Mouse (Mus musculus): ENCODE measurements at regions not wholly inside any gene's neighbourhood (a gene's known extent, or its start where the extent isn't known, plus 50 kb on each side); places are given as distances from the start of the nearest gene placed in this dataset.

DNA sequence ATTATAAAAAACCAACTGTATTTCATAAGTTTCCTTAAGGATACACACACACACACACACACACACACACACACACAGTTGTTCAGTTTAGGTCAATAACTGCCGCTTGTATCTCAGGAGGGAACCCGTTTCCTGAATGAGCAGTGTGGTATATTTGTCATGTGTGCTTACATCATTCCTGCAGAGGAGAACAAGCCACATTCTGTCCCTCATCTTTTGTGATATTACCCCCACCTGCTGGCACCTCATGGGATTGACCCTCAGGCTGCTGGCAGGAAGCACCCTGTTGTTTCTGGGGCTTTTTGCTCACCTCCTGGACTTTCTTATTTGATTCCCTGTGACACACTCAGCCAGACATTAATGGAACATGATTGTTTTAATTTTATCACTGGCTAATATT, 66.4 kb upstream of the Htr1a start:
- in situ Hi-C loops (cut with MboI, MseI), result loop anchor here (5.0 kb wide), 1 partner anchor 430 kb away; no protein-coding TSS in a partner anchor

DNA sequence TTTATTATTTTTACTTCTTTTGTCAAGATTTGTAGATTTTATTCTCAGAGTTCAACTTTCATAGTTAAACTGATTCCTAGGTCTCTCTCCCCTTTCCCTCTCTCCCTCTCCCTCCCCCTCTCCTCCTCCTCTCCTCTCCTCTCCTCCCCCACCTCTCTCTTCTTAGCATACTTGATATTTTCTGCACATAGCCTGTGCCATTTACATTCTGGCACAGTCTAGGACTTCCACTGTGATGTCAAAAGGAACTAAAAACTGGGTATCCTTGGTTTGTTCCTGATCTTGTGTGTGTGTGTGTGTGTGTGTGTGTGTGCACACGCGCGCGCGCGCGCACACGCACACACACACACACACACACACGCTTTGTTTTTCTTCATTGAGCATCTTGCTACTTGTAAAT, 64.9 kb upstream of the Htr1a start:
- in situ Hi-C loops (cut with MboI, MseI), result loop anchor here (5.0 kb wide), 1 partner anchor 431 kb away; no protein-coding TSS in a partner anchor

DNA sequence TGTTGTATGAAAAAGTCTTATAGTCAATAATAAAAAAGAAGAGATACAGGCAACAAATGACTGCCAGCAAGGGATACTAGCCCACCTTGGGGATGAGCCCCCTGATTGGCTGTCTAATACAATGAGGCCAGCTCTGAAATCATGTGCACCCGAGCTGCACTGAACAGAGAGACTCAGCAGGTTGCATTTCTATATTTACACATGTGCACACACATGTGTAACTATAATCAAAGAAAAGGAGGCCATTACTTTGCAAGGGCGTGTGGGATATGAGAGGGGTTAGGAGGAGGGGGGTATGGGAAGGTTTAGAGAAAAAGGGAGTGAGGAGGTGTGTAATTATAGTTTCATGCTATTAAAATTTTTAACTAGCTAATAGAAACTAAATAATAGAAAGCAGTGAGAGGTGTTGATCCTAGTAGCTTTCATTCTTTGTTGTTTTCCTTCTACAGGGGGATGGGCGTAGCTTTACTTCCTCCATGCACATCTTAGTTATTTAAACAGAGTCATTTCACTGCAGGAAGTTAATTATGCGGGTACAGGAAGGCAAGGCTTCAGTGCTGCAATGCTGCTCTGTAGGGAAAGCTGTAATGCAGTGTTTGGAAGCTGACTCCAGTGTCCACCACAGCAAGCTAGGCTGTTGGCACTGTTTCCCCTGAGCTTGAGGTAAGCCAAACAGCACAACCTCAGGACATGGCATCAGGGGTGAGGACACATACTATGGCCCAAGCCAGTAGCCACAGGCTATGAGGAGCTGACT, 56.2 kb upstream of the Htr1a start:
- in situ Hi-C loops (cut with MboI, MseI), result no loop called here

Data from regulatory T cell (primary cell).